Mouse (Mus musculus) urinary bladder, postnatal 10 days (tissue): ENCODE measurements around the gene Znhit2.
"Not testable (repeated sequence)": the region's sequence is repeated elsewhere in the genome, so short reads cannot be mapped to it uniquely, and the experiment has no call there.

Experiments used
- DNase-seq: peaks from one replicate; pipeline ENCODE4 v3.0.0; 2022; ENCODE audit warnings: low spot score

Znhit2 gene

GRCm38 (mm10) chr19:6061021-6061533 lies at the start of gene Znhit2:
Gene Znhit2, plus strand, starts transcription at chr19:6061192.
- peak; percentile 62 for DNase-seq

GRCm38 (mm10) chr19:6013691-6014090 lies 47.3 kb upstream of the Znhit2 start:
- DNase-seq: no peak

GRCm38 (mm10) chr19:6014991-6015510 lies 45.9 kb upstream of the Znhit2 start:
- DNase-seq: no peak

- DNase-seq: peak; percentile 28
Measured at GRCm38 (mm10) chr19:6015511-6016315, 45.3 kb upstream of the Znhit2 start, which contains the start of gene Capn1. Gene Capn1, minus strand, starts transcription at chr19:6015897.

- DNase-seq: no peak
Measured at GRCm38 (mm10) chr19:6016532-6016931, 44.5 kb upstream of the Znhit2 start.

- DNase-seq: peak; percentile 69
Measured at GRCm38 (mm10) chr19:6018142-6019089, 42.6 kb upstream of the Znhit2 start.

- DNase-seq: no peak
Measured at GRCm38 (mm10) chr19:6020276-6020675, 40.7 kb upstream of the Znhit2 start.

GRCm38 (mm10) chr19:6023059-6023458 lies 37.9 kb upstream of the Znhit2 start:
- DNase-seq: no peak

- DNase-seq: no peak
Measured at GRCm38 (mm10) chr19:6023930-6024329, 37.1 kb upstream of the Znhit2 start.

GRCm38 (mm10) chr19:6028991-6029390 lies 32.0 kb upstream of the Znhit2 start:
- DNase-seq: no peak

- DNase-seq: no peak
Measured at GRCm38 (mm10) chr19:6029426-6029825, 31.6 kb upstream of the Znhit2 start.

- no peak for DNase-seq
Measured at GRCm38 (mm10) chr19:6030520-6031280, 30.3 kb upstream of the Znhit2 start.

GRCm38 (mm10) chr19:6035966-6036585 lies 24.9 kb upstream of the Znhit2 start:
- DNase-seq: no peak

GRCm38 (mm10) chr19:6037695-6038094 lies 23.3 kb upstream of the Znhit2 start:
- no peak for DNase-seq

GRCm38 (mm10) chr19:6038326-6038725 lies 22.7 kb upstream of the Znhit2 start:
- DNase-seq: no peak

GRCm38 (mm10) chr19:6040002-6040401 lies 21.0 kb upstream of the Znhit2 start:
- DNase-seq: no peak

- DNase-seq: no peak
Measured at GRCm38 (mm10) chr19:6042293-6042692, 18.7 kb upstream of the Znhit2 start.

- not testable (repeated sequence) for DNase-seq
Measured at GRCm38 (mm10) chr19:6044102-6044501, 16.9 kb upstream of the Znhit2 start.

- no peak for DNase-seq
Measured at GRCm38 (mm10) chr19:6045366-6046293, 15.4 kb upstream of the Znhit2 start.
